Mouse (Mus musculus) liver, embryonic 14.5 days (tissue): Measurements from ENCODE around the gene Wwc2. TPM values are rescaled to one million over a fixed set of nuclear protein-coding genes. Genes with fewer than 3 reads are reported as not detected.
A peak's percentile ranks its signal among the peaks of the same experiment; 100 is the strongest.

ENCODE experiments used
- ATAC-seq: fragments of 200-750 bp; cut with Nextera tagmentation; 2 replicates; pipeline ENCODE4 v1.8.0; 2017; ENCODE audit warnings: moderate number of reproducible peaks, mild to moderate bottlenecking, moderate library complexity; ENCODE audit not compliant: insufficient read depth
- DNase-seq, 3 experiments: peaks; one replicate each; pipeline ENCODE4 v3.0.0-alpha.2; 2012 to 2013; ENCODE audit warnings: low read depth in 3 of 3, low spot score in 3 of 3
- H3K27ac ChIP-seq: fragments of 300-500 bp; sonication (generic); 2 replicates; pipeline ENCODE4 v1.5.1; 2014; ENCODE audit warnings: moderate library complexity, mild to moderate bottlenecking, control low read depth, inconsistent platforms
- H3K27me3 ChIP-seq: fragments of 300-500 bp; sonication (generic); 2 replicates; pipeline ENCODE4 v1.6.1; 2014; ENCODE audit warnings: mild to moderate bottlenecking, low read length, moderate library complexity; ENCODE audit not compliant: control insufficient read depth, insufficient read depth
- H3K36me3 ChIP-seq: fragments of 300-500 bp; sonication (generic); replicated peaks from 2 replicates; pipeline ENCODE4 v1.6.1; 2014; ENCODE audit warnings: low read depth; ENCODE audit not compliant: control insufficient read depth, insufficient read depth
- H3K4me1 ChIP-seq, 2 experiments: fragments of 200-500 bp in 1 of 2; fragments of 300-500 bp in 1 of 2; sonication (generic) in 1 of 2; replicated peaks; 2 replicates each; pipeline ENCODE4 v1.6.1; 2012 to 2014; ENCODE audit warnings: antibody characterized with exemption in 1 of 2, inconsistent platforms in 1 of 2, low read length in 1 of 2; ENCODE audit not compliant: control insufficient read depth in 2 of 2, insufficient read depth in 2 of 2
- H3K4me2 ChIP-seq: fragments of 300-500 bp; sonication (generic); 2 replicates; pipeline ENCODE4 v1.6.1; 2014; ENCODE audit warnings: low read depth, mild to moderate bottlenecking, control low read depth, moderate library complexity
- H3K4me3 ChIP-seq, 2 experiments: fragments of 200-500 bp in 1 of 2; fragments of 300-500 bp in 1 of 2; sonication (generic) in 1 of 2; 2 replicates each; pipeline ENCODE4 v1.5.1; 2012 to 2014; ENCODE audit warnings: low read depth in 2 of 2, low read length in 2 of 2, mild to moderate bottlenecking in 2 of 2, control low read depth in 1 of 2, inconsistent platforms in 1 of 2, moderate library complexity in 1 of 2; ENCODE audit not compliant: insufficient read depth in 1 of 2
- H3K9ac ChIP-seq: fragments of 300-500 bp; sonication (generic); replicated peaks from 2 replicates; pipeline ENCODE4 v1.6.1; 2014; ENCODE audit warnings: mild to moderate bottlenecking, control low read depth, moderate library complexity
- H3K9me3 ChIP-seq: fragments of 300-500 bp; sonication (generic); 2 replicates; pipeline ENCODE4 v1.6.1; 2016; ENCODE audit warnings: low read length, mixed read lengths; ENCODE audit not compliant: control insufficient read depth
- CTCF ChIP-seq: IDR thresholded peaks from 2 replicates; pipeline ENCODE4 v1.5.1; 2016; ENCODE audit warnings: antibody characterized with exemption, low read depth, control low read depth
- EP300 ChIP-seq: IDR thresholded peaks from 2 replicates; pipeline ENCODE4 v1.6.1; 2016; ENCODE audit warnings: antibody characterized with exemption, low read depth
- WGBS: fragments of 180-500 bp; shearing (Covaris S2); extraction: QIAGEN DNeasy Blood & Tissue Kit; methylation state at CpG from one replicate; pipeline ENCODE4 v1.1.7; 2014; ENCODE audit not compliant: insufficient replicate concordance; 5-methylcytosine and 5-hydroxymethylcytosine counted together
- polyA plus RNA-seq, 2 experiments: library from polyadenylated mRNA; depleted of rRNA in 1 of 2; stranded (reverse) in 1 of 2; unstranded in 1 of 2; fragments of >200 nt; fragmentation: Nextera tagmentation in 1 of 2; extraction: Ambion mirVana in 1 of 2; gene quantifications; 2 replicates each; pipeline versions ENCODE4 v1.2.1 to v1.2.3; 2012 to 2014

The Wwc2 gene
- polyA plus RNA-seq, 2 experiments: 0.90 to 1.0 TPM

- TF ChIP-seq EP300 (no peak), CTCF (no peak)
- H3K36me3 ChIP-seq: no peaks in the 10 kb centered on the region
- no peaks in the 10 kb centered on the region for H3K27me3 ChIP-seq
- H3K27ac ChIP-seq: no peak overlapping the region
- 74% methylated on average over 12 of the region's 12 CpGs for WGBS
- no peak overlapping the region for H3K9ac ChIP-seq
- H3K4me1 ChIP-seq: no peaks in the 10 kb centered on the region
- no peaks in the 10 kb centered on the region for H3K9me3 ChIP-seq
- H3K4me2 ChIP-seq: no peak overlapping the region
- DNase-seq (no peak), ATAC-seq (no peak)
- H3K4me3 ChIP-seq: no peak overlapping the region
Observed at GRCm38 (mm10) chr8:47875865-47876264, 114.9 kb downstream of the Wwc2 start.

GRCm38 (mm10) chr8:47874497-47875178 is 116.1 kb downstream of the Wwc2 start:
- Histone ChIP-seq H3K9ac (no peak overlapping the region), H3K27ac (no peak overlapping the region), H3K4me2 (no peak overlapping the region), H3K4me3 (no peak overlapping the region), H3K36me3 (no peaks in the 10 kb centered on the region), H3K4me1 (no peaks in the 10 kb centered on the region), H3K9me3 (no peaks in the 10 kb centered on the region), H3K27me3 (no peaks in the 10 kb centered on the region)
- TF ChIP-seq EP300 (no peak), CTCF (no peak)
- DNase-seq: no peak
- WGBS: 60% methylated on average over 13 of the region's 13 CpGs
- no peak for ATAC-seq

DNA sequence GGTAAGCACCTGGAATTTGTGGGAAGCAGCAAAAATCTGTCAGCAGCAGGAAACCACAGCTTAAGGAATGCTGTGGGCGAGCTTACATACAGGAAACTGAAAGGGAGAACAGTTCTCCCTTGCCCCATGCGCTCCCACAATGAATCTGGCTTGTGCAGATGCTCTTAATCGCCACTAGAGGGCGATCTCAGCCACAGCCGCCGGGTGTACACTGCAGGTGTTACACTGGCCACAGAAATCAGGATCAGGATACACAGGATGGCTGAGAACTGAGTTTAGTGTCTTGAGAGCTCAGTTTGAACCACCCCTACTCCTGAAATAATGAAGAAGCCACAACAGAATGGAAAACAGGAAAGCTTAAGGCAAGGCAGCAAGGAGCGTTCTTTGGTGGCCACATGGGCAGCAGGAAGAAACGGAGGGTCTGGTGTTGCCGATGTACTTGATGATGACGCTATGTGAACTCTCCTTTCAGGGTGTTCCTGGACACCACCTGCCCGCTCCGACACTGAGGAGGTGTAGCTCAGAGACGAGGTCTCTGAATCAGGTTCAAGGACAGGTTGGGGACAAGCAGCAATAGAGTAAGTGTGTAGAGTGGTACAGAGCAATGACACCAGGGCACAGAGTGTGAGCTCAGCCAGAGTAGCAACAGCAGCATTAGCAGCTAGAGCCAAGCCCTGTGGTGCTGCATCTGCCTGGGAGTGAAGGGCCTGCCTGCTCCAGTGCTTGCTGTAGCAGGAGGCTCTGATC is 118.2 kb downstream of the Wwc2 start:
- ATAC-seq: no peak
- H3K4me3 ChIP-seq: no peak overlapping the region
- H3K27me3 ChIP-seq: no peaks in the 10 kb centered on the region

GRCm38 (mm10) chr8:47867067-47867466 is 123.7 kb downstream of the Wwc2 start:
- 20% methylated on average over 8 of the region's 8 CpGs for WGBS
- Histone ChIP-seq H3K9ac (no peak overlapping the region), H3K27ac (no peak overlapping the region), H3K9me3 (no peaks in the 10 kb centered on the region), H3K4me3 (no peak overlapping the region), H3K4me2 (no peak overlapping the region), H3K4me1 (no peaks in the 10 kb centered on the region), H3K36me3 (no peaks in the 10 kb centered on the region; the same call in 1 of the 2 replicates), H3K27me3 (no peaks in the 10 kb centered on the region)
- ATAC-seq (no peak), DNase-seq (peak in 2 of 3 experiments; percentile 16 to 19)
- peak; percentile 93 for TF ChIP-seq CTCF
- no peak for TF ChIP-seq EP300

More for the DNA sequence above, 118.2 kb downstream of the Wwc2 start:
- Histone ChIP-seq H3K9me3 (no peaks in the 10 kb centered on the region), H3K4me1 (no peaks in the 10 kb centered on the region), H3K9ac (no peak overlapping the region), H3K36me3 (no peaks in the 10 kb centered on the region), H3K27ac (no peak overlapping the region), H3K4me2 (no peak overlapping the region)
- no peak for DNase-seq
- WGBS: 39% methylated on average over 13 of the region's 13 CpGs
- TF ChIP-seq CTCF: peak; percentile 94
- no peak for TF ChIP-seq EP300

DNA sequence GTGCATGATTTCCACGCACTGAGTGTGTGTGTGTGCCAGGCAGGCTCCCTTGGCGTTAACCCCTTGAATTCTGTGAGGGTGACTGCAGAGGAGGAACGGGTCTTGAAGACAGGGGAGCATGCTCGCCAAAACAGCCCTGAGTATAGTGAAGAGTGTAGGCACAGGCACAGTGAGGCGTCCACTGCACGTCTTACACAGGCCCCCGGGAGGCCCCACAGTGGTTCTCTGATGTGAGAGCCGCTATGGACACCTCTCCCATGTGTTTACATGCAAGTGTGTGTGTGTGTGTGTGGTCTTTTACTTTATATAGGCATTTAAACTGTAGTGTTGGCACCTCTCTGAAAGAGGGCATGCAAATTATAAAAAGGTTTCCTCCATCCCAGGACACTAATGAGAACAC is 124.2 kb downstream of the Wwc2 start:
- Histone ChIP-seq H3K4me1 (no peaks in the 10 kb centered on the region), H3K4me2 (no peak overlapping the region), H3K36me3 (no peaks in the 10 kb centered on the region; the same call in 1 of the 2 replicates), H3K9ac (no peak overlapping the region), H3K9me3 (no peaks in the 10 kb centered on the region), H3K27me3 (no peaks in the 10 kb centered on the region), H3K4me3 (no peak overlapping the region), H3K27ac (no peak overlapping the region)
- no peak for DNase-seq
- no peak for TF ChIP-seq CTCF
- no peak for TF ChIP-seq EP300
- ATAC-seq: no peak
- 69% methylated on average over 8 of the region's 8 CpGs for WGBS
